ENCODE assay signal across 8 mouse cellular contexts in genomic region chr9:66135967-66136366, GRCm38 (mm10). TPM values are rescaled to one million over a fixed set of nuclear protein-coding genes. Genes with fewer than 3 reads are reported as not detected.
DNase-seq lines count a peak whose midpoint lies in the region; ATAC-seq and TF ChIP-seq lines count a peak whose summit lies in the region.

No protein-coding gene starts in this region.

- peak; percentile 60 for TF ChIP-seq CTCF in gastrocnemius, adult 2 months (IDR thresholded peaks at IDR 0.05)
- peak; percentile 37; the same call in 1 of the 2 replicates for TF ChIP-seq CTCF in testis, adult 2 months (IDR thresholded peaks at IDR 0.05; ENCODE audit: control insufficient read depth, insufficient read depth, insufficient replicate concordance, low read depth, low read length)
- peak; percentile 77 for TF ChIP-seq CTCF in liver, postnatal 0 days (IDR thresholded peaks at IDR 0.05; ENCODE audit: low read depth)

- no peaks in the 10 kb centered on the region for H3K4me1 ChIP-seq in testis, adult 2 months (ENCODE audit: control insufficient read depth, insufficient read depth, low read length)
- H3K4me1 ChIP-seq in liver, postnatal 0 days (ENCODE audit: insufficient read depth), result no peaks in the 10 kb centered on the region
- no peaks in the 10 kb centered on the region for H3K4me1 ChIP-seq in hindbrain, embryonic 12.5 days

- H3K9me3 ChIP-seq in liver, postnatal 0 days (ENCODE audit: low read length), result no peaks in the 10 kb centered on the region
- H3K9me3 ChIP-seq in hindbrain, embryonic 12.5 days (replicated peaks), result no peaks in the 10 kb centered on the region

- no peaks in the 10 kb centered on the region for H3K27me3 ChIP-seq in testis, adult 2 months (ENCODE audit: control insufficient read depth, insufficient read depth, low read length)
- H3K27me3 ChIP-seq in liver, postnatal 0 days (ENCODE audit: insufficient read depth, low read length), result no peaks in the 10 kb centered on the region
- H3K27me3 ChIP-seq in hindbrain, embryonic 12.5 days, result no peaks in the 10 kb centered on the region

- no peak for ATAC-seq in liver, postnatal 0 days
- no peak for ATAC-seq in inflammation-experienced regulatory T-cells, adult 6 months
- no peak for ATAC-seq in hindbrain, embryonic 12.5 days (ENCODE audit: low FRiP score)

- H3K36me3 ChIP-seq in testis, adult 2 months (ENCODE audit: control insufficient read depth, insufficient read depth, low read length), result peaks cover 2% of the 10 kb centered on the region; the same call in 1 of the 2 replicates
- H3K36me3 ChIP-seq in liver, postnatal 0 days (replicated peaks; ENCODE audit: insufficient read depth, low read length), result peaks cover 75% of the 10 kb centered on the region
- peaks cover 73% of the 10 kb centered on the region for H3K36me3 ChIP-seq in hindbrain, embryonic 12.5 days

- no peak for TF ChIP-seq EP300 in liver, postnatal 0 days (IDR thresholded peaks at IDR 0.05; ENCODE audit: low read depth)

- no peak for TF ChIP-seq POLR2A in testis, adult 2 months (IDR thresholded peaks at IDR 0.05; ENCODE audit: control insufficient read depth, low read depth, low read length)

- WGBS in liver, postnatal 0 days (ENCODE audit: insufficient replicate concordance), result 50% methylated on average over 4 of the region's 4 CpGs
- 56% methylated on average over 4 of the region's 4 CpGs for WGBS in hindbrain, embryonic 12.5 days

- no peak for DNase-seq in gastrocnemius, adult 2 months
- DNase-seq in gastrocnemius, postnatal 14 days, result no peak
- no peak for DNase-seq in testis, postnatal 14 days (ENCODE audit: low spot score)
- peak; percentile 37 for DNase-seq in liver, postnatal 0 days
- no peak for DNase-seq in yolk sac, embryonic 10.5 days (ENCODE audit: low spot score)

- H3K4me3 ChIP-seq in gastrocnemius, adult 2 months, result no peak overlapping the region
- H3K4me3 ChIP-seq in testis, adult 2 months (ENCODE audit: control insufficient read depth, low read depth, low read length), result no peak overlapping the region
- H3K4me3 ChIP-seq in liver, postnatal 0 days (ENCODE audit: low read depth, low read length), result no peak overlapping the region
- no peak overlapping the region for H3K4me3 ChIP-seq in hindbrain, embryonic 12.5 days

- intact Hi-C loops in gastrocnemius, adult 2 months (cut with DNase I), result no loop called here
- intact Hi-C loops in gastrocnemius, postnatal 14 days (cut with DNase I; ENCODE audit: low total_unique reads), result no loop called here

- H3K9ac ChIP-seq in liver, postnatal 0 days (replicated peaks), result no peak overlapping the region
- H3K9ac ChIP-seq in hindbrain, embryonic 12.5 days, result no peak overlapping the region

- H3K4me2 ChIP-seq in liver, postnatal 0 days (ENCODE audit: low read depth, low read length), result no peak overlapping the region
- H3K4me2 ChIP-seq in hindbrain, embryonic 12.5 days (replicated peaks), result no peak overlapping the region

- H3K27ac ChIP-seq in gastrocnemius, adult 2 months, result no peak overlapping the region
- H3K27ac ChIP-seq in testis, adult 2 months (ENCODE audit: control insufficient read depth, insufficient read depth, low read depth, low read length), result no peak overlapping the region
- H3K27ac ChIP-seq in liver, postnatal 0 days (ENCODE audit: low read depth), result no peak overlapping the region
- H3K27ac ChIP-seq in hindbrain, embryonic 12.5 days, result no peak overlapping the region

RNA-seq across cellular contexts. Expression of gene Ciao2a, which starts 9.6 kb away (rescaled TPM):
- total RNA-seq in gastrocnemius, adult 2 months (2021), result 10 to 100 TPM; 43.7 to 52.9 TPM
- 10 to 100 TPM; 35.7 to 38.3 TPM for total RNA-seq in gastrocnemius, postnatal 14 days (2021)
- polyA plus RNA-seq in testis, adult 2 months (2012; rRNA removed), result 15.1 and 18.2 TPM in 2 replicates
- polyA plus RNA-seq in liver, postnatal 0 days (2015; fragmentation: Nextera tagmentation; extraction: Ambion mirVana), result 122 and 133 TPM in 2 replicates
- polyA plus RNA-seq in inflammation-experienced regulatory T-cells, adult 6 months (2017; shearing (Covaris generic)), result 100 to 1,000 TPM; 150 to 233 (median 160) TPM
- polyA plus RNA-seq in hindbrain, embryonic 12.5 days (2016; fragmentation: Nextera tagmentation; extraction: Ambion mirVana), result 123 and 126 TPM in 2 replicates

RNA-seq across cellular contexts. Expression of gene Snx1, which starts 9.6 kb away (rescaled TPM):
- total RNA-seq in gastrocnemius, adult 2 months (2021), result 10 to 100 TPM; 10.9 to 16.0 TPM
- total RNA-seq in gastrocnemius, postnatal 14 days (2021), result 10 to 100 TPM; 23.8 to 24.0 TPM
- 98.1 and 102 TPM in 2 replicates for polyA plus RNA-seq in testis, adult 2 months (2012; rRNA removed)
- polyA plus RNA-seq in liver, postnatal 0 days (2015; fragmentation: Nextera tagmentation; extraction: Ambion mirVana), result 30.4 and 34.5 TPM in 2 replicates
- polyA plus RNA-seq in inflammation-experienced regulatory T-cells, adult 6 months (2017; shearing (Covaris generic)), result 10 to 100 TPM; 85.3 to 96.7 (median 96.4) TPM
- polyA plus RNA-seq in hindbrain, embryonic 12.5 days (2016; fragmentation: Nextera tagmentation; extraction: Ambion mirVana), result 130 and 139 TPM in 2 replicates

RNA-seq across cellular contexts. Expression of gene Dapk2, which starts 22.1 kb away (rescaled TPM):
- total RNA-seq in gastrocnemius, adult 2 months (2021), result 10 to 100 TPM; 24.2 to 38.4 TPM
- total RNA-seq in gastrocnemius, postnatal 14 days (2021), result 10 to 100 TPM; 19.7 to 22.2 TPM
- polyA plus RNA-seq in testis, adult 2 months (2012; rRNA removed), result 0.67 and 0.70 TPM in 2 replicates
- 21.6 and 23.4 TPM in 2 replicates for polyA plus RNA-seq in liver, postnatal 0 days (2015; fragmentation: Nextera tagmentation; extraction: Ambion mirVana)
- polyA plus RNA-seq in inflammation-experienced regulatory T-cells, adult 6 months (2017; shearing (Covaris generic)), result 1 to 10 TPM in 2 of 3 experiments, under 1 TPM in 1; 0.44 to 8.2 (median 1.5) TPM
- polyA plus RNA-seq in hindbrain, embryonic 12.5 days (2016; fragmentation: Nextera tagmentation; extraction: Ambion mirVana), result 3.7 and 3.8 TPM in 2 replicates
